Mouse (Mus musculus): ENCODE data around the gene Taar7a.

Taar7a gene

GRCm38 (mm10) chr10:23993381-23993780 lies at the start of gene Taar7a:
Taar7a (minus strand) TSS chr10:23993481.
- DNase-seq (ENCODE audit: low spot score in 2 of 2), result no peak

GRCm38 (mm10) chr10:24040120-24040869 lies 47.0 kb upstream of the Taar7a start:
- DNase-seq (ENCODE audit: low spot score in 2 of 2), result no peak

GRCm38 (mm10) chr10:24037314-24037713 lies 44.0 kb upstream of the Taar7a start, which contains the start of gene Taar7e:
Taar7e (plus strand) TSS chr10:24037614.
- DNase-seq (ENCODE audit: low spot score in 2 of 2), result no peak

- DNase-seq (ENCODE audit: low spot score in 2 of 2), result no peak
These were observed 38.1 kb upstream of the Taar7a start for GRCm38 (mm10) chr10:24031347-24031746.

- DNase-seq (ENCODE audit: low spot score in 2 of 2), result no peak
These were observed 33.6 kb upstream of the Taar7a start, which contains the start of gene Taar7d for GRCm38 (mm10) chr10:24026922-24027321. Taar7d (plus strand) TSS chr10:24027222.

- no peak for DNase-seq (ENCODE audit: low spot score in 2 of 2)
These were observed 14.9 kb upstream of the Taar7a start for GRCm38 (mm10) chr10:24008143-24008542.

- DNase-seq (ENCODE audit: low spot score in 2 of 2), result no peak
These were observed 13.8 kb upstream of the Taar7a start for GRCm38 (mm10) chr10:24007034-24007433.

- no peak for DNase-seq (ENCODE audit: low spot score in 2 of 2)
These were observed 13.2 kb upstream of the Taar7a start for GRCm38 (mm10) chr10:24006442-24006841.

GRCm38 (mm10) chr10:23999639-24000038 lies 6.4 kb upstream of the Taar7a start, which contains the start of gene Taar7b:
Taar7b (plus strand) TSS chr10:23999939.
- no peak for DNase-seq (ENCODE audit: low spot score in 2 of 2)

- DNase-seq (ENCODE audit: low spot score in 2 of 2), result no peak
These were observed 6.9 kb downstream of the Taar7a start for GRCm38 (mm10) chr10:23986419-23986818.

- DNase-seq (ENCODE audit: low spot score in 2 of 2), result no peak
These were observed 7.7 kb downstream of the Taar7a start, which contains the start of gene Taar6 for GRCm38 (mm10) chr10:23985546-23985945. Taar6 (minus strand) TSS chr10:23985646.

- peak; percentile 49 to 61 for DNase-seq (ENCODE audit: low spot score in 2 of 2)
These were observed 14.2 kb downstream of the Taar7a start for GRCm38 (mm10) chr10:23978901-23979705.

GRCm38 (mm10) chr10:23977958-23978357 lies 15.3 kb downstream of the Taar7a start:
- DNase-seq (ENCODE audit: low spot score in 2 of 2), result no peak

GRCm38 (mm10) chr10:23971256-23971655 lies 22.0 kb downstream of the Taar7a start:
- no peak for DNase-seq (ENCODE audit: low spot score in 2 of 2)

- DNase-seq (ENCODE audit: low spot score in 2 of 2), result no peak
These were observed 22.6 kb downstream of the Taar7a start, which contains the start of gene Taar5 for GRCm38 (mm10) chr10:23970656-23971165. Taar5 (plus strand) TSS chr10:23970706.

- DNase-seq (ENCODE audit: low spot score in 2 of 2), result no peak
These were observed 28.2 kb downstream of the Taar7a start for GRCm38 (mm10) chr10:23964921-23965610.

GRCm38 (mm10) chr10:23963444-23963843 lies 29.8 kb downstream of the Taar7a start:
- no peak for DNase-seq (ENCODE audit: low spot score in 2 of 2)

GRCm38 (mm10) chr10:23960444-23960915 lies 32.8 kb downstream of the Taar7a start, which contains the start of gene Taar4:
Taar4 (plus strand) TSS chr10:23960494.
- no peak for DNase-seq (ENCODE audit: low spot score in 2 of 2)

- peak; percentile 32 to 36 for DNase-seq (ENCODE audit: low spot score in 2 of 2)
These were observed 34.2 kb downstream of the Taar7a start for GRCm38 (mm10) chr10:23959071-23959470.

- DNase-seq (ENCODE audit: low spot score in 2 of 2), result no peak
These were observed 41.6 kb downstream of the Taar7a start for GRCm38 (mm10) chr10:23951714-23952113.

- DNase-seq (ENCODE audit: low spot score in 2 of 2), result no peak
These were observed 43.7 kb downstream of the Taar7a start, which contains the start of gene Taar3 for GRCm38 (mm10) chr10:23949508-23950005. Taar3 (plus strand) TSS chr10:23949558.
